Comparison of ENCODE assay signal across 7 mouse cellular contexts in genomic region chr4:133493895-133494294, GRCm38 (mm10). TPM values are rescaled to one million over a fixed set of nuclear protein-coding genes. Genes with fewer than 3 reads are reported as not detected.
A peak's percentile ranks its signal among the peaks of the same experiment; 100 is the strongest.
DNase-seq lines count a peak whose midpoint lies in the region; ATAC-seq and TF ChIP-seq lines count a peak whose summit lies in the region.

No protein-coding gene starts in this region.

- H3K4me1 ChIP-seq in thymus, adult 2 months (replicated peaks; ENCODE audit: control insufficient read depth, insufficient read depth, low read length) = peaks cover 22% of the 10 kb centered on the region
- H3K4me1 ChIP-seq in limb, embryonic 12.5 days (replicated peaks) = peaks cover 44% of the 10 kb centered on the region
- peaks cover 5% of the 10 kb centered on the region; the same call in 1 of the 2 replicates for H3K4me1 ChIP-seq in neural tube, embryonic 14.5 days (ENCODE audit: control insufficient read depth, insufficient read depth, low read length)

- ATAC-seq in granulocyte monocyte progenitor cell, adult 5-6 weeks (replicated peaks; ENCODE audit: poor library complexity, severe bottlenecking) = 0 out of 2 replicates have a peak, but pooled peaks have one; percentile 9
- ATAC-seq in limb, embryonic 12.5 days (ENCODE audit: insufficient number of reproducible peaks, insufficient read depth, low FRiP score, low TSS enrichment, low read depth) = no peak
- ATAC-seq in neural tube, embryonic 14.5 days (ENCODE audit: low read depth) = no peak

- H3K4me2 ChIP-seq in limb, embryonic 12.5 days = peak overlapping the region; percentile 59
- peak overlapping the region; percentile 46 for H3K4me2 ChIP-seq in neural tube, embryonic 14.5 days (ENCODE audit: low read depth, low read length)

- H3K36me3 ChIP-seq in thymus, adult 2 months (ENCODE audit: control insufficient read depth, insufficient read depth, low read length) = no peaks in the 10 kb centered on the region
- no peaks in the 10 kb centered on the region for H3K36me3 ChIP-seq in limb, embryonic 12.5 days
- H3K36me3 ChIP-seq in neural tube, embryonic 14.5 days (ENCODE audit: control insufficient read depth, insufficient read depth, low read length) = no peaks in the 10 kb centered on the region

- no peak for DNase-seq in thymus, adult 2 months
- no peak for DNase-seq in thymus, postnatal 25 days
- no peak for DNase-seq in adrenal gland, postnatal 25 days
- DNase-seq in frontal cortex, adult 2 months (ENCODE audit: extremely low spot score in 1 of 2, low spot score in 1 of 2) = no peak

- H3K27ac ChIP-seq in thymus, adult 2 months (ENCODE audit: control insufficient read depth, insufficient read depth, low read length) = no peak overlapping the region; the same call in 1 of the 2 replicates
- no peak overlapping the region for H3K27ac ChIP-seq in limb, embryonic 12.5 days
- H3K27ac ChIP-seq in neural tube, embryonic 14.5 days (ENCODE audit: low read depth, low read length) = no peak overlapping the region

- TF ChIP-seq CTCF in thymus, adult 2 months (IDR thresholded peaks at IDR 0.05; ENCODE audit: borderline replicate concordance, control insufficient read depth, extremely low read depth, insufficient read depth, low read length, poor library complexity) = no peak

- no peak for TF ChIP-seq POLR2A in thymus, adult 2 months (IDR thresholded peaks at IDR 0.05; ENCODE audit: control insufficient read depth, extremely low read depth, insufficient read depth, low read length, poor library complexity)

- peak overlapping the region; percentile 39; the same call in 1 of the 2 replicates for H3K4me3 ChIP-seq in thymus, adult 2 months (ENCODE audit: control insufficient read depth, insufficient read depth, low read length)
- H3K4me3 ChIP-seq in limb, embryonic 12.5 days (replicated peaks) = peak overlapping the region; percentile 29
- peak overlapping the region; percentile 20; the same call in 1 of the 2 replicates for H3K4me3 ChIP-seq in neural tube, embryonic 14.5 days (ENCODE audit: low read depth, low read length)

- 17% methylated on average over 10 of the region's 12 CpGs for WGBS in thymus, adult 2 months
- WGBS in limb, embryonic 12.5 days = 20% methylated on average over 11 of the region's 12 CpGs
- WGBS in neural tube, embryonic 14.5 days = 29% methylated on average over 9 of the region's 12 CpGs

- no peak overlapping the region for H3K9ac ChIP-seq in limb, embryonic 12.5 days (replicated peaks)
- no peak overlapping the region for H3K9ac ChIP-seq in neural tube, embryonic 14.5 days (replicated peaks; ENCODE audit: low read depth, low read length)

- H3K27me3 ChIP-seq in thymus, adult 2 months (ENCODE audit: control insufficient read depth, insufficient read depth, low read length) = peaks cover 21% of the 10 kb centered on the region
- H3K27me3 ChIP-seq in limb, embryonic 12.5 days = peaks cover 57% of the 10 kb centered on the region
- H3K27me3 ChIP-seq in neural tube, embryonic 14.5 days (ENCODE audit: control insufficient read depth, insufficient read depth, low read length) = peaks cover 29% of the 10 kb centered on the region

- no peaks in the 10 kb centered on the region for H3K9me3 ChIP-seq in limb, embryonic 12.5 days
- no peaks in the 10 kb centered on the region for H3K9me3 ChIP-seq in neural tube, embryonic 14.5 days (ENCODE audit: control insufficient read depth, low read length)

RNA-seq across cellular contexts. Expression of gene Trnp1, which starts 4.5 kb away (rescaled TPM):
- polyA plus RNA-seq in thymus, adult 2 months (2012; rRNA removed) = 0.75 and 1.5 TPM in 2 replicates
- total RNA-seq in granulocyte monocyte progenitor cell, adult 5-6 weeks (2014; fragmentation: Nextera tagmentation) = not detected in 2 replicates
- total RNA-seq in granulocyte monocyte progenitor cell, adult 5-6 weeks (2017) = not detected in 2 replicates
- 2.0 and 3.7 TPM in 2 replicates for polyA plus RNA-seq in limb, embryonic 12.5 days (2016; fragmentation: Nextera tagmentation; extraction: Ambion mirVana)
- 9.5 and 11.2 TPM in 2 replicates for polyA plus RNA-seq in neural tube, embryonic 14.5 days (2014; fragmentation: Nextera tagmentation; extraction: Ambion mirVana)
- total RNA-seq in adrenal gland, postnatal 25 days (2021) = 4.6 and 4.9 TPM in 2 replicates
- 134 and 162 TPM in 2 replicates for polyA plus RNA-seq in frontal cortex, adult 2 months (2012; rRNA removed)

RNA-seq across cellular contexts. Expression of gene Tent5b, which starts 14.0 kb away (rescaled TPM):
- polyA plus RNA-seq in thymus, adult 2 months (2012; rRNA removed) = 0.40 and 0.86 TPM in 2 replicates
- not detected in 2 replicates for total RNA-seq in granulocyte monocyte progenitor cell, adult 5-6 weeks (2014; fragmentation: Nextera tagmentation)
- not detected in 2 replicates for total RNA-seq in granulocyte monocyte progenitor cell, adult 5-6 weeks (2017)
- 1.2 TPM in 2 replicates for polyA plus RNA-seq in limb, embryonic 12.5 days (2016; fragmentation: Nextera tagmentation; extraction: Ambion mirVana)
- polyA plus RNA-seq in neural tube, embryonic 14.5 days (2014; fragmentation: Nextera tagmentation; extraction: Ambion mirVana) = 0.18 TPM in 1 of 2 replicates, not detected in the other
- total RNA-seq in adrenal gland, postnatal 25 days (2021) = 0.76 and 1.2 TPM in 2 replicates
- polyA plus RNA-seq in frontal cortex, adult 2 months (2012; rRNA removed) = 0.08 TPM in 2 replicates

RNA-seq across cellular contexts. Expression of gene Kdf1, which starts 24.9 kb away (rescaled TPM):
- 6.9 and 7.7 TPM in 2 replicates for polyA plus RNA-seq in thymus, adult 2 months (2012; rRNA removed)
- 0.32 TPM in 1 of 2 replicates, not detected in the other for total RNA-seq in granulocyte monocyte progenitor cell, adult 5-6 weeks (2014; fragmentation: Nextera tagmentation)
- total RNA-seq in granulocyte monocyte progenitor cell, adult 5-6 weeks (2017) = not detected in 2 replicates
- polyA plus RNA-seq in limb, embryonic 12.5 days (2016; fragmentation: Nextera tagmentation; extraction: Ambion mirVana) = 6.5 and 7.4 TPM in 2 replicates
- 0.20 and 0.58 TPM in 2 replicates for polyA plus RNA-seq in neural tube, embryonic 14.5 days (2014; fragmentation: Nextera tagmentation; extraction: Ambion mirVana)
- 2.8 and 5.1 TPM in 2 replicates for total RNA-seq in adrenal gland, postnatal 25 days (2021)
- polyA plus RNA-seq in frontal cortex, adult 2 months (2012; rRNA removed) = 0.14 and 0.50 TPM in 2 replicates

RNA-seq across cellular contexts. Expression of gene Nudc, which starts 51.9 kb away (rescaled TPM):
- 51.9 and 61.3 TPM in 2 replicates for polyA plus RNA-seq in thymus, adult 2 months (2012; rRNA removed)
- total RNA-seq in granulocyte monocyte progenitor cell, adult 5-6 weeks (2014; fragmentation: Nextera tagmentation) = 246 and 253 TPM in 2 replicates
- 262 and 283 TPM in 2 replicates for total RNA-seq in granulocyte monocyte progenitor cell, adult 5-6 weeks (2017)
- polyA plus RNA-seq in limb, embryonic 12.5 days (2016; fragmentation: Nextera tagmentation; extraction: Ambion mirVana) = 376 and 390 TPM in 2 replicates
- polyA plus RNA-seq in neural tube, embryonic 14.5 days (2014; fragmentation: Nextera tagmentation; extraction: Ambion mirVana) = 180 and 192 TPM in 2 replicates
- 171 and 211 TPM in 2 replicates for total RNA-seq in adrenal gland, postnatal 25 days (2021)
- polyA plus RNA-seq in frontal cortex, adult 2 months (2012; rRNA removed) = 210 and 219 TPM in 2 replicates

RNA-seq across cellular contexts. Expression of gene Nr0b2, which starts 59.3 kb away (rescaled TPM):
- polyA plus RNA-seq in thymus, adult 2 months (2012; rRNA removed) = 2.4 TPM in 1 of 2 replicates, not detected in the other
- total RNA-seq in granulocyte monocyte progenitor cell, adult 5-6 weeks (2014; fragmentation: Nextera tagmentation) = 4.0 and 6.4 TPM in 2 replicates
- total RNA-seq in granulocyte monocyte progenitor cell, adult 5-6 weeks (2017) = 1.4 and 2.0 TPM in 2 replicates
- polyA plus RNA-seq in limb, embryonic 12.5 days (2016; fragmentation: Nextera tagmentation; extraction: Ambion mirVana) = not detected in 2 replicates
- polyA plus RNA-seq in neural tube, embryonic 14.5 days (2014; fragmentation: Nextera tagmentation; extraction: Ambion mirVana) = not detected in 2 replicates
- total RNA-seq in adrenal gland, postnatal 25 days (2021) = 55.6 and 58.0 TPM in 2 replicates
- not detected in 2 replicates for polyA plus RNA-seq in frontal cortex, adult 2 months (2012; rRNA removed)

Comparison
In these comparisons a context has a peak if more than half of its experiments do, and no peak if none do; other contexts are left out.
1. RNA of gene Trnp1, which starts 4.5 kb away (polyA plus RNA-seq): 134 to 162 TPM in frontal cortex, adult 2 months; 9.5 to 11.2 TPM in neural tube, embryonic 14.5 days, 2.0 to 3.7 TPM in limb, embryonic 12.5 days and 0.75 to 1.5 TPM in thymus, adult 2 months; every median in the first group is over 10 times any median in the second.
2. Peak in every context shown above with its lines, with median percentiles within 50 percentile points of each other: H3K4me3 ChIP-seq.